Mouse (Mus musculus) heart, postnatal 0 days (tissue): ENCODE measurements at regions not wholly inside any gene's neighbourhood (a gene's known extent, or its start where the extent isn't known, plus 50 kb on each side); places are given as distances from the start of the nearest gene placed in this dataset.

Experiments
- CTCF ChIP-seq: IDR thresholded peaks from 2 replicates; pipeline ENCODE4 v1.5.1; 2016; ENCODE audit warnings: antibody characterized with exemption, control low read depth, low read depth
- EP300 ChIP-seq: IDR thresholded peaks from 2 replicates; pipeline ENCODE4 v1.6.1; 2016; ENCODE audit warnings: antibody characterized with exemption, low read depth

DNA sequence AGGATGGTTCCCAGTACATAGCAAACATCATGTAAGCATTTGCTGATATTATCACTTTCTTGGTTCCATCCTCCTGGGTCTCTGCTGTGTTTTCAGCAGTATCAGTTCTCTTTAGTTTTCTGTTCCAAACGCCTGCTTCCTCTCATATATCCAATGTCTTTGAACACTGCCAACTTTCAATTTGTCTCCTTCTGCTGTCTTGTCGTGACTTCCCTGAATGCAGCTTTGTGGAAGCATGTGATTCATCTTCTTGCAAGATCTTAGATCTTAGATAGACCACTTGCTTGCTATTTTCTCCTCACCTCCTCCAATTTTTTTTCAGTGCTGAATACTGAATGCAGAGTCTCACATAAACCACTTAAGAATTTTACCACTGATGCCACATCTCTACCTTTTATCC lies 576.4 kb downstream of the Efnb2 start:
- TF ChIP-seq CTCF (no peak), EP300 (no peak)
